Mouse (Mus musculus): ENCODE measurements around the gene Ruvbl2.

GRCm38 (mm10) chr7:45476453-45476852 lies 38.6 kb upstream of the Ruvbl2 start:
- TF ChIP-seq CTCF (IDR thresholded peaks at IDR 0.05; ENCODE audit: control insufficient read depth, insufficient read depth, insufficient read length): no peak
- no peak for TF ChIP-seq USF1 (IDR thresholded peaks at IDR 0.05; ENCODE audit: low read depth)
- no peak for TF ChIP-seq MAX (IDR thresholded peaks at IDR 0.05)
- no peak for TF ChIP-seq MYOG (IDR thresholded peaks at IDR 0.05; ENCODE audit: control insufficient read depth, extremely low read depth, insufficient read length)

Data from C2C12 (cell line).